Mouse (Mus musculus) mouse trophoblast stem cell (cell line): ENCODE data around the gene Gm10031.

Experiments
- in situ Hi-C, 2 experiments: fragments of 300-500 bp; cut with MseI, MboI; formaldehyde crosslinking; loops; 2 replicates in 1 of 2; 3 replicates in 1 of 2; pipeline ENCODE4 v1.15.1; 2025

The Gm10031 gene

DNA sequence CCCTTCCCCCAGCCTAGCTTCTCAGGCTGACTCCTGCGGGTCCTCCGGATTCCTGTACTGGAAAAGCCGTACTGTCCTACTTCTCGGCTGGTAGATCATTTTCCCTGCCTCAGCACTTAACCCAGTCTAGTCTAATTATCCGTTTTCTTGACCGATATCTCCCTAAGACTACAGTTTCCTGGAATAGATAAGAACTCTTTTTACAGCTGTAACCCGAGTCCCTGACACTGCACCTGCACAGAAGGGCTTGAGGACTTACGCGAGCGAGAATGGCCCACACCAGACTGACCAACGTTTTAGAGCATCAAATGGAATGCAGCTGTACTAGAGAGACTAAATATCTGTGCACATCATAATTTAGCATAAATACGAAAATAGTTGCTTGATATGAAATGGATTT lies 20.2 kb downstream of the Gm10031 start:
- in situ Hi-C loops, result no loop called here

GRCm38 (mm10) chr1:156558024-156558930 lies 34.5 kb downstream of the Gm10031 start, which contains the start of gene Abl2:
Gene Abl2, plus strand, starts transcription at chr1:156558786.
- in situ Hi-C loops, result no loop called here

- in situ Hi-C loops, result no loop called here
These were observed 35.3 kb downstream of the Gm10031 start for GRCm38 (mm10) chr1:156558950-156559640.

GRCm38 (mm10) chr1:156559641-156560020 lies 35.8 kb downstream of the Gm10031 start:
- in situ Hi-C loops, result no loop called here

DNA sequence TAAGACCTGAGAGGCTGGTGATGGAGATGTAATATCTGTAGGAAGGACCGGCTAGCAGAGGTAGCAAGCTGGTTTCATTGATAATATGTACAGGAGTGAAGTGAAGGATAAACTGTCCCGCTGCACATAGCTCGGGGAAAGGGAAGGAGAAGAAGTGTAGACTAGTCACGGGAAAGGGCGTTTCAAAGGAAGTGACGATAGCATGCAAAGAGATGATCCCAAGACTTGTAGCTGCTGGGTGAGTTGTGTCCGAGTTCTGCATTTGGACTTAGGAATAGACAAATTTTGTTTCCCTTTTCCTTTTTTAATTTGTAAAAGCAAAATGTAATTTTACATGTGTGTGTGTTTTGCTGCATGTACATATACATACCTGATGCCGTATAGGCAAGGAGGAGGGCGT lies 36.7 kb downstream of the Gm10031 start:
- in situ Hi-C loops, result no loop called here

DNA sequence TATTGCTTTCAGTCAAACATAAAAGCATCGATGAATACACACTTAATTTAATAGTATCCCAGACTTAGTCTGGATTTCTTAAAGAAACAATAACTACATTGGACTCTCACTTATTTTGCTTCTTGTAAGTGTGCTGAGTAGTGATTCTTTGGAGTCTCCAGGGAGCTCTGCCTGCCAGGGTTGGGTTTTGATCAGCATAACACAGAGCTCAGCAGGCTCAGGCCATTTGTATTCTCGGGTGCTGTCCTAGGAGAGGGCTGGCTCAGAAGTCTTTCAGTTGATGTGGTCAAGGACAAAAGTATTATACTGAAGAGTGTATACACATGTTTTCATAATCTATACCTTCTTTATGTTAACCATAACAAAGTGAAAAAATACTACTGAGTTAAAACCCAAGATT lies 41.5 kb downstream of the Gm10031 start:
- in situ Hi-C loops, result no loop called here

DNA sequence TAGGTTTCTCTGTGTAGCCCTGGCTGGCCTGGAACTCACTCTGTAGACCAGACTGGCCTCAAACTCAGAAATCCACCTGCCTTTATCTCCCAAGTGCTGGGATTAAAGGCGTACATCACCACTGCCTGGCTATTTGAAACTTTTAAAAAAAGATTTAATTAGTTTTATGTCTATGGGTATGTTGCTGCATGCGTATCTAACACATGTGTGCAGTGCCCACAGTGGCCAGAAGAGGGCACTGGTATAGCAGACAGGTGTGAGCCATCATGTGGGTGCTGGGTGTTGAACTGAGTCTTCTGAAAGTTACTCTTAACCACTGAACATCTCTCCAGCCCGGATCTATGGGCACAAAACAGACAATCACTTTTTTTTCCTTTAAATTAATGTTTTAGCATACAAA lies 42.3 kb downstream of the Gm10031 start:
- in situ Hi-C loops, result no loop called here

DNA sequence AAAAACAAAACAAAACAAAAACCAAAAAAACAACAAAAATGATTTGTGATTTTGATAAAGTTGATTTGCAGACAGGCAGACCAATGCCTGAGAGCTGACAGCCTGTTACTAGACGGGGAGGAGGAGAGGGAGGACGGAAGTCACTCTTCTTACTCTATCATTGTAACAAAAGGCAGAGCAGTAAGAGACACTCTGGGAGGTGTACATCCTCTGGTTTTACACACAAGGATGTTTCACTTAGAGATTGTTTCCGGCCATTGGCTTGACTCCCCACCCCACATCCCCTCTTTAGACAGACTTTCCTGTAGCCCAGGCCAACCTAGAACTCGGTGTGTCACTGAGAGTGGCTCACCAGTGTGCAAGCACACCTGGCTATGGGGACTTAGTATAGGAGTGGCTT lies 45.8 kb downstream of the Gm10031 start:
- in situ Hi-C loops, result no loop called here

DNA sequence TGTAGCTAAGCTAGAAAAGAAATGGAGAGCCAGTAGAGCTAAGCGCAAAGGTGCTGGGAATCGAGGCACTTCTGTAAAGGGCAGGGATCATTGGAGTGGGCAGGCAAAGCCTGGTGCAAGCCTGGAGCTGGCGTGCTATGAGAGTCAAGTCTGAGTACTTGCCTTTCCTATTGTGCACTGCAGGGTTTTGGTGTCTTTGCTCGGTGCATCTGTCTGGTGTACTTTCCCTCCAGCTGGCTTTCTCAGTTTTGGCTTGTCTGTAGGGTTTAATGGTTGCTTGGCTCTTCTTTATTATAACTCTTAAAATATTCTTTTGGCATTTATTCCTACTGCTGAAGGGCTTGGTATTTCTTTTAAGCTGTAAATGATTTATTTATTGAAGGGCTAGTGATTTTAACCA lies 49.1 kb downstream of the Gm10031 start:
- in situ Hi-C loops, result no loop called here
